Mouse (Mus musculus) liver, embryonic 14.5 days (tissue): ENCODE measurements around the gene Icam5.

Experiments
- CTCF ChIP-seq: IDR thresholded peaks from 2 replicates; pipeline ENCODE4 v1.5.1; 2016; ENCODE audit warnings: antibody characterized with exemption, low read depth, control low read depth
- EP300 ChIP-seq: IDR thresholded peaks from 2 replicates; pipeline ENCODE4 v1.6.1; 2016; ENCODE audit warnings: antibody characterized with exemption, low read depth

GRCm38 (mm10) chr9:21037481-21037891 is 5.6 kb downstream of the Icam5 start:
- TF ChIP-seq CTCF (no peak), EP300 (no peak)
